Mouse (Mus musculus): ENCODE data around the gene Nr1h5. TPM values are rescaled to one million over a fixed set of nuclear protein-coding genes. Genes with fewer than 3 reads are reported as not detected.
A peak's percentile ranks its signal among the peaks of the same experiment; 100 is the strongest.

Gene Nr1h5
- total RNA-seq (2021): not detected
- long read RNA-seq, experiment 1: 0 reads
- long read RNA-seq, experiment 2: 0 reads

DNA sequence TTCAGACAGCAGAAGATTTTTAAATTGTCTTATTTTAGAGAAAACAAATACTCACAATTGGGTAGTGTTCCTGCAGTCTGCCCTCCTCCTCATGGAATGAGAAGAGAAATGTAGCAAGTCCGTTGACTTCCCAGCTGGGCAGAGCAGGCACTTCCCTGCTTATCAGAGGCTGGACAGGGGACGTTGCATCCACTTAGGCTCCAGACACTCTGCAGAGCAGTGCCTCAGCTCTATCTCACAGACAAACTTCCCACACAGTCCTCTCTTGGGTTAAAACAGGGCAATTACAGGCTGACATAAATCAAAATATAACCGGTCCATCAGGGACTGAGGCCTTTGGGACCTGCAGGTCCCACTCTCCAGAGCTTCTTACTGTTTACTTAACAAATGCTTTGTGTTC is at the start of gene Nr1h5:
TSS of gene Nr1h5 (minus strand) at position 101 of the 400 bp plus-strand sequence.
- no peak for DNase-seq (ENCODE audit: low spot score in 2 of 2)

- DNase-seq (ENCODE audit: low spot score in 2 of 2): no peak
Observed at GRCm38 (mm10) chr3:103001595-103001994, 37.7 kb upstream of the Nr1h5 start.

GRCm38 (mm10) chr3:102997591-102997990 is 33.7 kb upstream of the Nr1h5 start:
- no peak for DNase-seq (ENCODE audit: low spot score in 2 of 2)

DNA sequence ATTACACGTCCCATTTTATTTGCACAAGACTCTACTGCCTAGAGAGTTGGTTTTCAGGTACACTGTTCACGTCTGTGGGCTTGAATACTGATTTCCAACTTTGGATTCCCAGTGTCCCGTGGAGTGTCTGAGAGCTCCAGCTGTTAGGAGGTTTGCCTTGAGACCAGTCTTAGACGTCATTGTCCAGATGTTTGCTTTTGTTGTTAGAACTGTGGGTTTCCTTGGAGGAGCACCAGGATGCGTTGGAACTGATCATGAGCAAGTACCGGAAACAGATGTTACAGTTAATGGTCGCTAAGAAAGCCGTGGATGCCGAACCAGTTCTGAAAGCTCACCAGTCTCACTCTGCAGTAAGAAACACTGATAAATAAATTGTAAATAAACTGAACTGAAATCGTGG is 33.1 kb upstream of the Nr1h5 start:
- DNase-seq (ENCODE audit: low spot score in 2 of 2): no peak

- peak; percentile 95 to 96 for DNase-seq (ENCODE audit: low spot score in 2 of 2)
Observed at GRCm38 (mm10) chr3:102995605-102996321, 31.8 kb upstream of the Nr1h5 start, which contains the start of gene Sike1. Sike1 (plus strand) TSS chr3:102995708.

- DNase-seq (ENCODE audit: low spot score in 2 of 2): no peak
Observed at GRCm38 (mm10) chr3:102995233-102995604, 31.3 kb upstream of the Nr1h5 start.

DNA sequence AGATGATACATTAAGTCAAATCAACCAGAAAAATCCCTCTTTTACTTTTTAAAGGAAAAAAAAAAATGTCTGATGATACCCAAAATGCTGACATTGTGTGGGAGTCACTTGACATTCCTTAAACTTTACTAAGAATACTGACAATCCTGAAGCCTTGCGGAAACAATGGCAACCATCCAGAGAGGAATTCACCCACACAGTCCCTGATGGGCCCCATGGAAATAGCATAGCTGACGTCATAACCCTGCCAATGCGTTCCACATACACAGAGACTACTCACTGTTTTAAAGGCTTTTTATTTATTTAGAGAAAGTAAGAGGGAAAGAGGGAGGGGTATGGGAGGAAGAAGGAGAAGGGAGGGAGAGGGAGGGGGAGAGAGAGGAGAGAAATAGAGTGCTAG is 29.0 kb upstream of the Nr1h5 start:
- DNase-seq (ENCODE audit: low spot score in 2 of 2): no peak

DNA sequence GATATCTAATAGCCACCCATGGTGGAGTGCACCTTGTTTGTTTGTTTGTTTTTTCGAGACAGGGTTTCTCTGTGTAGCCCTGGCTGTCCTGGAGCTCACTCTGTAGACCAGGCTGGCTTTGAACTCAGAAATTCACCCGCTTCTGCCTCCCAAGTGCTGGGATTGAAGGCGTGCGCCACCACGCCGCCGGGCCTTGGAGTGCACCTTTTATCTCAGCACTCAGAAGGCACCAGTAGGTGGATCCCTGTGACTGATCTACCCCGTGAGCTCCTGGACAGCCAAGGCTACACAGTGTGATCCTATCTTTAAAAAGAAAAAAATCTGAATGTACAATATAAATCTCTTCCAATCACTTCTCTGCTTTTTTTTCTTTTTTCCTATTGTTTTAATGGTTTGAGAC is 27.1 kb upstream of the Nr1h5 start:
- no peak for DNase-seq (ENCODE audit: low spot score in 2 of 2)

- no peak for DNase-seq (ENCODE audit: low spot score in 2 of 2)
Observed at GRCm38 (mm10) chr3:102980349-102980736, 16.4 kb upstream of the Nr1h5 start.

- DNase-seq (ENCODE audit: low spot score in 2 of 2): no peak
Observed at GRCm38 (mm10) chr3:102979550-102980348, 15.8 kb upstream of the Nr1h5 start.

DNA sequence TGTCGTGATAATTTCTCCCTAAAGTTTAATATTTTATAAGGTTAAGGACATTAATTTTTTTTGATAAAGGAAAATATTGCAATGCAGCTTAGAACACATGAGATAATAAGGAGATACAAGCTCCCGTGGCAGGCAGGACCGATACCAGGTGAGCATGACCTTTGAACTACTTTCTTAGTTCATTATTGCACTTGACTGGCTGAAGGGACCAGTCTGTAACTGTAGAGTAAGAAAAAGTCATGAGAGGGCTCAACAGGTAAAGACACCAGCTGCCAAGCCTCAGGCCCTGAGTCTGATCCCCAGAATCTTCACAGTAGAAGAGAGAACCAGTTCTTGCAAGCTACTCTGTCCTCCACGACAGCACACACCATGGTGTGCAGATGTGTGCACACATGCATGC is 13.0 kb upstream of the Nr1h5 start:
- no peak for DNase-seq (ENCODE audit: low spot score in 2 of 2)

DNA sequence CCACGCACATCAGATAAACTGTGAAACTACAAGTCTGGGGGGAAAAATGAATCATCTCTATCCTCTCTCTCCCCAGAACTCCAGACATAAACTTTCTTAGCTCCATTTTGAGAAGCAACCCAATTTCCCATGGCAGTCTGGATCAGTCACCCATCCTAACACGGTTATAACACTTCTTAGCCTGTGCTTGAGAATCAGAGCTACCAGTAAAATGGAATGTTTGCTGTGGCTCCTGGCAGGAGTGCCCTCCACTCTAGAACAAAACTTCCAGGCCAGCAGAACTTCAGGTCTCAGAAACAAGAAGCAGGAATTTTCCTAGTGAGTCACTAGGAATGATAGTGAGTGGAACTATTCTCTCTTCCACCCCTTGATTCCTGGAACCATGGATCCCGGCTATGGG is 6.6 kb upstream of the Nr1h5 start:
- no peak for DNase-seq (ENCODE audit: low spot score in 2 of 2)

- DNase-seq (ENCODE audit: low spot score in 2 of 2): no peak
Observed at GRCm38 (mm10) chr3:102970067-102970466, 6.1 kb upstream of the Nr1h5 start.

DNA sequence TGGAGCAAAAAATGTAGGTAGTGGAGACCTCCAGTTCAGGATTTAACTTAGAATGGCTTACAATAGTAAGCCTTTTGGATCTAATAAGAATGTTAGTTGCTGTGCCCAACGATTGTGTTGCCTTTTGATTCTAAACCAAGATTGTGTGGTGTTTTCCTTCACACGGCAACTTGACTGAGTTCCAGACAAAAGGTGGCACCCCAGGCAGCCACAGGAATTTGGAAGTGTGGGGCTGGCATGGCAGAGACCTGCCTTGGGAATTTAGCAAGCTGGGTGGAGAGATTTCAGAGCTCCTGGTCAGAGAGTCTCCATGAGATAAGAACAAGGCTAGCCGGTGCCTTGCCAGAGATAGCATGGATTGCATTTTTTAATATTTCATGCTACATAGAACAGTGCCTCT is 8.3 kb downstream of the Nr1h5 start:
- DNase-seq (ENCODE audit: low spot score in 2 of 2): no peak

GRCm38 (mm10) chr3:102955143-102955542 is 8.8 kb downstream of the Nr1h5 start:
- DNase-seq (ENCODE audit: low spot score in 2 of 2): no peak

DNA sequence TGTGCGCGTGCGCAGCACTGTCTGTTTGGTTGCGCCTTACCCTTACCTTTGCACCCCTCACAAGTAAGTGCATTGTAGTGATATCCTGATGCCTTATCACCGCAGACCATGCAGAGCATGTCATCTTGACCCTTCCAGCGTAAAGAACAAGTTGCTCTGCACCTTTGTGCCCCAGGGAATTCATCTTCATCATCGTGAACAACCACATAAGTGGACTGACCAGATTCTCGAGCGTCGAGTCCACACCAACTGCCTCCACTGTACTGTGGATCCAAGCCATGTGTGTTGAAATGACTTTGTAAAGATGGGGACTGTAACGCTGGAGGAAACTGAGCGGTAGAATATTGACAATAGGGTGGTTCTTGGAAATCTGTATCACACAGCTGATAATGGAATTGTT is 9.5 kb downstream of the Nr1h5 start:
- DNase-seq (ENCODE audit: low spot score in 2 of 2): no peak

DNA sequence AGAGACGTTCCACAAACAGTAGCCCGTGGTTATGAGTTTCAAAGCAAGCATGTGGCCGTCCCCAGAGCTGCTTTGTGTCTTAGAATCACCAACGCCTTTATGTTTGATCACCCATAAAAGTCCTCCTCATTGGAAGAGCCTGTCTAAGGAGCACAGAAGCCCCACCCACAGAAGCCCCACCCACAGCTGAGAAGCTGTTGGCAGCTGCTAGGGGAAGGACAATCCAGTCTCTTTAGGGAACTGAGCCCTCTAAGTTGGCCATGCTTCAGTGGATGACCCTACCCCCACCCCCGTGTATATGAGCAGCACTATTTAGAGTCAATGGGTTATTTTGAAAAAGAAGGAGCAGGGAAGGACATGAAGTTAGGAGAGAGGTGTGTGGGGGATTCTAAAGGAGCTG is 17.1 kb downstream of the Nr1h5 start:
- no peak for DNase-seq (ENCODE audit: low spot score in 2 of 2)

DNA sequence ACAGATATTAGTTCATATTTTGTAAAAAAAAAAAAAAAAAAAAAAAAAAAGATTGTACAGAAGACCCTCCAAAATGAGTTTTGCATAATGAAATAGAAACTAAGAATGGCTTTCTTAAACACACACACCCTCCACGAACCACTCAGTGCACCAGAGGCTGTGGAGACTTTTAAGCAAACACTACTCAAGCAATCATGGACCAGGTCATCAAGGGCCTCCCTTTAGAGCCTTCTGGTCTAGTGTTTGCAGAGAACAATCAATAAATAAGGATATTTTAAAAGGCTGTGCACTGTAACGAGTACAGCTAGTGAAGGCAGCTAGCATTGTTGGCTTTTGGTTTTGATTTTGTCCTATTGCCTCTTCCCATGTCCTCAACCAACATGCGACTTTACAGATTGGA is 17.6 kb downstream of the Nr1h5 start:
- DNase-seq (ENCODE audit: low spot score in 2 of 2): no peak

DNA sequence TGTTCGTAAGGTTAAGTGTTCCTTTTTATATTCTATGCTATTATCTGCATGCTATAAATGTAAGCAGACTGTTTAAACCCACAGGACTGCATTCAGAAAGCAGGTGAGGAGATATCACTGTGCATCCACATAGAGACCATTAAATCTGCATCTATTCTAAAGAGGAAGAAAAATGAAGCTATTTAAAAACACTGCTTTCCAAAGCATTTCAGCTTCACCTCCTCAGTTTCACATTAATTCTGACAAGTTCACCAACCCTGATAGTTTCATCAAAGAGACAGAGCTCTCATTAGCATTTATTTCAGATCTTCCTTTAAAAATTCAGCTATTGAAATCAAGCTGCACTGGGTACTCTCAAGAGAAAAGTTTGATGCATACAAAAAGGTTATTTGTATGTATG is 25.8 kb downstream of the Nr1h5 start:
- no peak for DNase-seq (ENCODE audit: low spot score in 2 of 2)

GRCm38 (mm10) chr3:102935451-102936354 is 28.2 kb downstream of the Nr1h5 start, which contains the start of gene Sycp1:
Sycp1 (minus strand) TSS chr3:102936100.
- no peak for DNase-seq (ENCODE audit: low spot score in 2 of 2)

GRCm38 (mm10) chr3:102899136-102899535 is 64.8 kb downstream of the Nr1h5 start:
- no peak for DNase-seq (ENCODE audit: low spot score in 2 of 2)
